Mouse (Mus musculus) neural tube, embryonic 13.5 days (tissue): ENCODE results near the gene Daam2. TPM values are rescaled to one million over a fixed set of nuclear protein-coding genes. Genes with fewer than 3 reads are reported as not detected.
"Not testable (repeated sequence)": the region's sequence is repeated elsewhere in the genome, so short reads cannot be mapped to it uniquely, and the experiment has no call there.

ENCODE experiments used
- ATAC-seq: fragments of 200-750 bp; cut with Nextera tagmentation; 2 replicates; pipeline ENCODE4 v1.8.0; 2017; ENCODE audit warnings: low read depth, mild to moderate bottlenecking, moderate TSS enrichment, moderate library complexity
- H3K27ac ChIP-seq: fragments of 300-500 bp; sonication (generic); replicated peaks from 2 replicates; pipeline ENCODE4 v1.5.1; 2015; ENCODE audit warnings: moderate library complexity, mild to moderate bottlenecking, inconsistent platforms
- H3K27me3 ChIP-seq: fragments of 300-500 bp; sonication (generic); 2 replicates; pipeline ENCODE4 v1.6.1; 2015; ENCODE audit warnings: mild to moderate bottlenecking, inconsistent platforms
- H3K36me3 ChIP-seq: fragments of 300-500 bp; sonication (generic); 2 replicates; pipeline ENCODE4 v1.6.1; 2015; ENCODE audit warnings: mild to moderate bottlenecking, inconsistent platforms
- H3K4me1 ChIP-seq: fragments of 300-500 bp; sonication (generic); replicated peaks from 2 replicates; pipeline ENCODE4 v1.6.1; 2015; ENCODE audit warnings: inconsistent platforms
- H3K4me2 ChIP-seq: fragments of 300-500 bp; sonication (generic); 2 replicates; pipeline ENCODE4 v1.6.1; 2015; ENCODE audit warnings: inconsistent platforms, mild to moderate bottlenecking, moderate library complexity
- H3K4me3 ChIP-seq: fragments of 300-500 bp; sonication (generic); 2 replicates; pipeline ENCODE4 v1.5.1; 2015; ENCODE audit warnings: mild to moderate bottlenecking, inconsistent platforms
- H3K9ac ChIP-seq: fragments of 300-500 bp; sonication (generic); 2 replicates; pipeline ENCODE4 v1.6.1; 2015; ENCODE audit warnings: moderate library complexity, mild to moderate bottlenecking, inconsistent platforms
- H3K9me3 ChIP-seq: fragments of 300-500 bp; sonication (generic); 2 replicates; pipeline ENCODE4 v1.6.1; 2016; ENCODE audit warnings: inconsistent platforms
- WGBS: fragments of 180-500 bp; shearing (Covaris S2); methylation state at CpG from one replicate; pipeline ENCODE4 v1.1.7; 2015; 5-methylcytosine and 5-hydroxymethylcytosine counted together
- polyA plus RNA-seq: library from polyadenylated mRNA; unstranded; fragments of >200 nt; fragmentation: Nextera tagmentation; extraction: Ambion mirVana; gene quantifications from 2 replicates; pipeline ENCODE4 v1.2.1, GENCODE M21; 2015

The Daam2 gene
- polyA plus RNA-seq, 1 experiment from 2014 or later: 6.8 TPM

DNA sequence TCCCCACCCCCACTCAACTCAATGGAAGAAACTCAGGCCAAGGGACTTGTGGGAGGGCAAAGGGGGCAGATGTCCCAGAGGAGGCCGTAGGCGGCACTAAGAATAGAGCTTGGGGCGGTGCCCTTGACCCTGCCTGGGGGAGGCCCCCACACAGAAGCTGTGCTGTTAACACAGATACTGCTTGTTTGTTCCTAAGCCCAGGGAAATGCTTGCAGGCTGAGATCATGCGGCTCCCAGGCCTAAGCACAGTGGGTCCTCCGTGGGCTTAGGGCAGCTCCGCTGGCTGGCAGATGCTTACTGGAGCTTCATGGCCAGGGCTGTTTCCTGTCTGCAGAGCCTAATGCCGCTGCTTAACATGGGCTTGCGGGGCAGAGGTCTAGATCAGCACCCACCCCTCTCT is 91.5 kb downstream of the Daam2 start:
- Histone ChIP-seq H3K27me3 (no peaks in the 10 kb centered on the region), H3K4me3 (no peak overlapping the region), H3K36me3 (peaks cover 10% of the 10 kb centered on the region; the same call in 1 of the 2 replicates), H3K4me2 (no peak overlapping the region), H3K9ac (no peak overlapping the region), H3K4me1 (no peaks in the 10 kb centered on the region), H3K9me3 (no peaks in the 10 kb centered on the region), H3K27ac (no peak overlapping the region)
- 59% methylated on average over 8 of the region's 8 CpGs for WGBS
- ATAC-seq: peak; percentile 44; the same call in 1 of the 2 replicates

DNA sequence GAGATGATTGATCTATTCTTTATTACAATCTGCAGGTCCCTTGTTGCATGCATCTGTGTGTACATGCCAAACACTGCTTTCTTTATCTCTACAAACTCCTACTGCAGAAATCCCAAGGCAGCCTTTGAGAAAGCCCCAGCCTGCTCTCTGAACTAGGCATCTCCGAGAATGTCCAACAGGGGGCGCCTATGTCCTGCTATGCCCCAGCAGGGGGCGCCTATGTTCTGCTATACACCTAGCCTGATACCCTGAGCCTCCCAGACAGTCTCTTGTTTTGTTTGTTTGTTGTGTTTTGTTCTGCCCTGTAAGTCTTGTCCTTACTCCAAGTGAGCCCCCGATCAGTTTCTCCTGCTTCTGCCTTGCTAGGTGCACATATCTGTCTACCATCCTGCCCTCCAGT is 95.9 kb downstream of the Daam2 start:
- ATAC-seq: no peak; the same call in 1 of the 2 replicates
- H3K4me3 ChIP-seq: no peak overlapping the region
- 41% methylated on average over 4 of the region's 4 CpGs for WGBS

DNA sequence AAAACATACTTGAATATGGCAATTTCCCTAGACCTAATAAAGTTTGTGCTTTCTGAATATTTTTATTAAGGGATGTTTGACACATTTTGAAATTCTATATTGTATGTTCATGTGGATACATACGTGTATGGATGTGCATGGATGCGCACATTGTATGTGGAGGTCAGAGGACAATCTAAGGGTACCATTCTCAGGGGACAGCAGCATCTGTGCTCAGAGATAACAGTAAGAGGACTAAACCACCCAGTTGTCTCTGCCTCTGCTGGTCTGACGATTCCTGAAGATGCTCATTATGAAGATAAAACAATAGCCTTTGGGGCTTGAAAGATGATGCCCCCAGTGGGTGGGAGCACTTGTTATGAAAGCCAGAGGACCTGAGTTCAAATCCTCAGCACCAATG is 99.3 kb downstream of the Daam2 start:
- Histone ChIP-seq H3K9me3 (no peaks in the 10 kb centered on the region), H3K9ac (no peak overlapping the region), H3K27me3 (no peaks in the 10 kb centered on the region), H3K27ac (no peak overlapping the region), H3K36me3 (peaks cover 10% of the 10 kb centered on the region; the same call in 1 of the 2 replicates), H3K4me2 (no peak overlapping the region), H3K4me3 (no peak overlapping the region), H3K4me1 (no peaks in the 10 kb centered on the region)
- WGBS: 85% methylated on average over 3 of the region's 3 CpGs
- no peak for ATAC-seq

More for the DNA sequence above, 95.9 kb downstream of the Daam2 start:
- Histone ChIP-seq H3K4me2 (no peak overlapping the region), H3K36me3 (peaks cover 20% of the 10 kb centered on the region), H3K9ac (no peak overlapping the region), H3K9me3 (no peaks in the 10 kb centered on the region), H3K4me1 (no peaks in the 10 kb centered on the region), H3K27ac (no peak overlapping the region), H3K27me3 (no peaks in the 10 kb centered on the region)

DNA sequence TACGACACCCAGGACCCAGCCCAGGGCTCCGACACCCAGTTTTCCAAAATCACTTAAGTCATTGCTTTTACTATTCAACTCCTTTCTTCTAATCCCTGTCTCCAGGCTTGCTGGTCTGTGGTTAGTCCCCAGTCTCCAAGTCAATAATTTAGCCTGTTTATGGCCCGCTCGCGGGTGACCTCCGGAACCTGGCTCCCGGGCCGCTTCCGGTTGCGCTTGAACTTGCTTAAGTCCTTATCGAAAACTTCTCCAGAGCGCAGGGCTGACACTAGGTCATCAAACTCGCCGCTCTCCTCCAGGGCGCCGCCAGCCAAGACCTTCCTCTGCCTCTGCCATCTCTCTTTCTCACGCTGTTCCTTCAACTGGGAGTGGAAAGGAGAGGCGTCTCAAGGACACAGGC is 105.8 kb downstream of the Daam2 start:
- Histone ChIP-seq H3K9me3 (no peaks in the 10 kb centered on the region), H3K36me3 (peaks cover 22% of the 10 kb centered on the region), H3K4me3 (no peak overlapping the region), H3K27me3 (no peaks in the 10 kb centered on the region), H3K9ac (no peak overlapping the region), H3K27ac (no peak overlapping the region), H3K4me2 (no peak overlapping the region), H3K4me1 (no peaks in the 10 kb centered on the region)
- WGBS: 91% methylated on average over 18 of the region's 18 CpGs
- ATAC-seq: no peak

DNA sequence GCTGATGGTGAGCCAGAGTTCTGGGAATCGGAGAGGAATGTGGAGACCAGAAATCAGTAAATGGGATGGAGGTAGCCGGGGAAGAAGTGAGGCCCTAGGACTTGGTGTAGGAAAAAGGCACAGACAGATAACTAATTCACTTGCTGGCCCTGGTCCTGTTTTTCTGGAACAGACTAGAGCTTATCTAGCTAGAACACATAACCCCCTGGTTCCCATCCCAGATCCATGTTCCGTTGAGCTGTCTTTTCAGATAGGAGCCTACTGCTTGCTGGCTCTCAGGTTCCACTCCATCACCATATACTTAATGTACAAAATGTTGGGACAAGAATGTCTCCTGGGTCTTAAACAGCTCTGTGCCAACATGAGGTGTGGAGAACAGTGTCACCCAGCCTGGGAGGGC is 106.3 kb downstream of the Daam2 start:
- H3K36me3 ChIP-seq: peaks cover 22% of the 10 kb centered on the region
- no peak for ATAC-seq
- 96% methylated on average over 3 of the region's 3 CpGs for WGBS
- H3K27me3 ChIP-seq: no peaks in the 10 kb centered on the region
- no peaks in the 10 kb centered on the region for H3K4me1 ChIP-seq
- H3K4me2 ChIP-seq: no peak overlapping the region
- no peak overlapping the region for H3K27ac ChIP-seq
- no peaks in the 10 kb centered on the region for H3K9me3 ChIP-seq
- no peak overlapping the region for H3K4me3 ChIP-seq
- no peak overlapping the region for H3K9ac ChIP-seq

DNA sequence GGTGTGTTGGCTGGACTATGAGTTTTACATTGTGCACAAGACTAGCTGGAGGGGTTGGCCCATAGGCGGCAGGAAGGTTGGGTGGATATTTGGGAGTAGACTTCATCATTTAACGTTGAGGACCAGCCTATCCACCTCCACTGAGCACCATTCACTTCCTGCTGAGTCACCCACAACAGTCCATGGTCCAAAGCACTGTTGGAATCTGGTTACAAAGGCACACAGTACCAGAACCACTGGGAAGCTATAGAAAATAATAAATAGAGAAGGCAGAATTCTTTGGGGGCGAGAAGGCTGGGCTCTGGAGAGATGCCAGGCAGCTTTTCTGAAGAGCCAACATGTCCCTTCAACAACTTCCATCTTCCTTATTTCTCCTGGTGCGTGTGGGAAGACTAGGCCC is 107.8 kb downstream of the Daam2 start:
- Histone ChIP-seq H3K4me1 (no peaks in the 10 kb centered on the region), H3K36me3 (peaks cover 22% of the 10 kb centered on the region), H3K27ac (no peak overlapping the region), H3K9ac (no peak overlapping the region), H3K9me3 (no peaks in the 10 kb centered on the region), H3K27me3 (no peaks in the 10 kb centered on the region), H3K4me3 (no peak overlapping the region), H3K4me2 (no peak overlapping the region)
- no peak for ATAC-seq
- WGBS: 85% methylated on average over 4 of the region's 4 CpGs

DNA sequence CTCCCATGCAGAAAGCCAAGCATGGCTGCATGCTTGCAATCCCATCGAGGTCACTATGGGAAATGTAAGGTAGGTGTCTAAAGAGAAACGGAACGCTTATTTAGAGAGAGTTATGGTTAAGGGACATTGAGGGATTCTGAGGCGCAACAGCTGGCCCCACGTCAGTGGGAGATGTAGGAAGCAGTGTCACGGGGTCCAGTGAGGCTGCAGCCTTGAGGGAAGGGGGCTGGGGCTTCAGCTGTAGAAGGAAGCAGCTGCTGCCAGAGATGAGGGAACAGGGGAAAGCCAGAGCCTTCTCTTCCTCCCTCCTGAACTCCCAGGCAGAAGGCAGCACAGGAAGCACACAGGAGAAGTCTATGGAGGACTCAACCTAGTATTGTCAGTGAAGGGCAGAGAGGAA is 113.2 kb downstream of the Daam2 start:
- Histone ChIP-seq H3K9ac (no peak overlapping the region), H3K4me1 (no peaks in the 10 kb centered on the region), H3K4me3 (no peak overlapping the region), H3K9me3 (no peaks in the 10 kb centered on the region), H3K27me3 (no peaks in the 10 kb centered on the region), H3K27ac (no peak overlapping the region), H3K4me2 (no peak overlapping the region), H3K36me3 (peaks cover 29% of the 10 kb centered on the region)
- ATAC-seq: no peak
- WGBS: 85% methylated on average over 6 of the region's 6 CpGs

DNA sequence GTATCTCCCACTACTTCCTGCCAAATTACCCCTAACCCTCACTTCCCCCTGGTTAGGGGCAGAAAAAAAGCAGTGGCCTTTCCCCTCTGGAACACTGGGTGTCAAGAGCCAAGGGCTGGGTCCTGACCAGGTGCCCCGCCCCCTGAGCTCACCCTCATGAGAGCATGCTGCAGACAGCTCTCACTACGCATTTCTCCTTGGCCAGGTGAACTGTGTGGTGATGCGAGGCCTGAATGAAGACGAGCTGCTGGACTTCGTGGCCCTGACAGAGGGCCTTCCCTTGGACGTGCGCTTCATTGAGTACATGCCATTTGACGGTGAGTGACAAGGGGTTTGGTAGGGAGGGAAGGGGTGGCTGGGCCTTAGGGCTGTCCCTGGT is 114.9 kb downstream of the Daam2 start:
- no peaks in the 10 kb centered on the region for H3K4me1 ChIP-seq
- no peaks in the 10 kb centered on the region for H3K27me3 ChIP-seq
- no peak for ATAC-seq
- H3K9me3 ChIP-seq: no peaks in the 10 kb centered on the region
- peaks cover 16% of the 10 kb centered on the region for H3K36me3 ChIP-seq
- H3K9ac ChIP-seq: no peak overlapping the region
- 82% methylated on average over 8 of the region's 8 CpGs for WGBS
- no peak overlapping the region for H3K4me3 ChIP-seq
- no peak overlapping the region for H3K4me2 ChIP-seq
- H3K27ac ChIP-seq: no peak overlapping the region

DNA sequence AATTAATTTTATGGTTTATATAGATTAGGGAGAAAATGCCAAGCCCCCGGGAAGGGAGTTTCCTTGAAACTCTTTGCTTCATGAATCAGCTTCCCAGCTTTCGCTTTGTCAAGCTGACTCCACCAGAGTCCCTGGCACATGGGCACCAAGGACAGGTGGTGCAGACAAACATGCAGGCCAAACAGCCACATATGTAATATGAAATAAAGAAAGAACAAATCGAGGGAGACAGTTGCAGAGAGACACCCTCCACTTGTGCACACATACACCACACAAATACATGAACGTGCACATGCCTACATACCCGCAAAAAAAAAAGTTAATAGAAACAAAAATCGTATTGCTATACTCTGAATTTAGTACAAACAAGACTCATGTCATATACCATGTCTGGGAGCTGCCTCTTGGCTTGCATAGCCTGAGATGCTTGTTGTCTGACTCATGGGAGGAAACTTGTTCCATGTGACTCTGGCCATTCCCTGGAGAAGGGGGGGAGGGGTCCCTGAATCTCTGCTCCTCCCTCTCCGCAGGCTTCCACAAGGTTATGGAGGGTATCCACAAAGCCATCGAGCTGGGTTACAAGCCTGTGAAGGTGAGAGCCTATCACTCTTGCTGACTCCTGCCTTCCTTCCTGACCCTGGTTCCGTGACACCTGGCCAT is 115.4 kb downstream of the Daam2 start:
- Histone ChIP-seq H3K9me3 (no peaks in the 10 kb centered on the region), H3K4me1 (no peaks in the 10 kb centered on the region), H3K36me3 (peaks cover 14% of the 10 kb centered on the region), H3K27ac (no peak overlapping the region), H3K4me3 (no peak overlapping the region), H3K4me2 (no peak overlapping the region), H3K9ac (no peak overlapping the region), H3K27me3 (no peaks in the 10 kb centered on the region)
- no peak for ATAC-seq
- WGBS: 65% methylated on average over 8 of the region's 9 CpGs

DNA sequence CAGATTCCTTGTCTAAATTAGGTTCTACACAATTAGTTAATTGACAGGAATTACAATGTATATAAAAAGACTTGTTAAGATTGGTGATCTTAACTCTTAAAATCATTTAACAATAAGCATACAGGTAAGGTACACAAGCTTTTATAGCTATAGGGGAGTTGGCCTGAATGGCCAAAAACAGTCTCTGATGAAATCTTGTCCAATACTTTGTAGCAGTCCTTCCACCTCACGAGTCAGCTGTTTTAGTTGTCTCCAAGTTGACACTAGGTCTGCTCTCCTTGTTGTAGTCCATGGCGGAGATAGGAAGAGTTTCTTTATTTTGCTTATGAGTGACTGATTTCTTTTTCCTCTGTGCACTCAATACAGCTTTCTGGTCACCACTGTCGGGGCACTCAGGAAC is 121.3 kb downstream of the Daam2 start:
- H3K4me2 ChIP-seq, H3K27ac ChIP-seq, H3K9ac ChIP-seq, H3K4me1 ChIP-seq, H3K27me3 ChIP-seq, ATAC-seq, H3K9me3 ChIP-seq, H3K36me3 ChIP-seq, H3K4me3 ChIP-seq: not testable (repeated sequence)
- WGBS: 70% methylated on average over 3 of the region's 3 CpGs

DNA sequence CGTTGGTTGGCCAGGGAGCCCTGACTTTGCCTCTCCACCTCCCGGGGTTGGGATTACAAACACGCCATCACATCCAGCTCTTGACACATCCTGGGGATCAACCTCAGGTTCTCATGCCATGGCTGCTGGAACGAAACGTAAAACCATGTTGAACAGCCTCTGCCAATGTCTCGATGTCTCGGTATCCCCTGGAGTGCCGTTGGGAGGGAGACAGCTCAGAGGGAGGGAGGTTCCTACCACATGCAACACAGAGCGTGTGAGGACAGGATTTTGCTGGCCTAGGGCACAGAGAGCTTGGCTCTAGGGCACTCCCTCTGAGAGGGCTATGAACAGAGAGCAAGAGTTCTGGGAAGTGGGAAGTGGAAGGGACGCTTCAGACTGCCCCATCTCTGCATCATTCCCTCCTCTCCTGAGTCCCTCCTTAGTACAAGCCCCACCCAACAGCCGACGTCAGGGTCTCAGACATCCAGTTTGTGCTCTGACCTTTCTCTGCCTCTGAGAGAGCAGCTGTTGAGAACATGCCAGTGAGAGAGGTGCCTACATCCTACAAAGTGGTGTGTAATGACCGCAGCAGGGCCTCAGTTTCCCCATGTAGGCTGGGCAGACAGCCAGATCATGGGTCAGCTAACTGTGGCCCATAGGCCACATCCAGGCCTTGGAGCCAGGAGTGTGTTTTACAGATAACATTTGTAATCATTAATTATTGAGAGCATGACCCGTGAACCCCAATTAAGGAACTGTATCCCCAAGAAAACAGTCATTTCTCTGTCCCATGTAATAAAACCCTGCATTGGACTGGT is 123.6 kb downstream of the Daam2 start:
- H3K4me1 ChIP-seq: no peaks in the 10 kb centered on the region
- no peaks in the 10 kb centered on the region for H3K9me3 ChIP-seq
- H3K36me3 ChIP-seq: peaks cover 13% of the 10 kb centered on the region
- no peaks in the 10 kb centered on the region for H3K27me3 ChIP-seq
- H3K4me2 ChIP-seq: no peak overlapping the region
- H3K9ac ChIP-seq: no peak overlapping the region
- H3K4me3 ChIP-seq: no peak overlapping the region
- H3K27ac ChIP-seq: no peak overlapping the region
- 78% methylated on average over 14 of the region's 14 CpGs for WGBS
- ATAC-seq: no peak

DNA sequence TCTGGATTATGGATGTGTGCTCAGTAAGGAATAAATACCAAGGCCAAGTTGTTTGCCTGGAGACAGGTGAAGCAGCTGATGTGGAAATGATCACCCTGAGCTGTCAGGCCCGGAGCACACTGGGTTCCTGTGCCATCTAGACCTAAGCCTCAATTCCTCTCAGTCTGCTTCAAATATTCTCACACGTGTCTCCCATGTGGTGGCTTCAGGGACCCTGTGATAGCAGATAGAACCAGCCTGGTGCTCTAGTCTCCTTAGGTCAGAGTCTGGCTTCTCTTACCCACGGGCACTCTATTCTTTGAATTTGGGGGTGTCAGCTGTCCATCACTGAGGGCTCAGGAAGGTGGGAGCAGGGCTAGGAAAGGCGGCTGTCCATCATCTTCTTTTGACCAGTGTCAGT is 124.4 kb downstream of the Daam2 start:
- Histone ChIP-seq H3K9me3 (no peaks in the 10 kb centered on the region), H3K9ac (no peak overlapping the region), H3K27me3 (no peaks in the 10 kb centered on the region), H3K4me1 (no peaks in the 10 kb centered on the region), H3K4me3 (no peak overlapping the region), H3K27ac (no peak overlapping the region), H3K4me2 (no peak overlapping the region), H3K36me3 (peaks cover 21% of the 10 kb centered on the region)
- WGBS: 93% methylated on average over 4 of the region's 4 CpGs
- no peak for ATAC-seq
